Mouse (Mus musculus): ENCODE measurements at regions not wholly inside any gene's neighbourhood (a gene's known extent, or its start where the extent isn't known, plus 50 kb on each side); places are given as distances from the start of the nearest gene placed in this dataset.

DNA sequence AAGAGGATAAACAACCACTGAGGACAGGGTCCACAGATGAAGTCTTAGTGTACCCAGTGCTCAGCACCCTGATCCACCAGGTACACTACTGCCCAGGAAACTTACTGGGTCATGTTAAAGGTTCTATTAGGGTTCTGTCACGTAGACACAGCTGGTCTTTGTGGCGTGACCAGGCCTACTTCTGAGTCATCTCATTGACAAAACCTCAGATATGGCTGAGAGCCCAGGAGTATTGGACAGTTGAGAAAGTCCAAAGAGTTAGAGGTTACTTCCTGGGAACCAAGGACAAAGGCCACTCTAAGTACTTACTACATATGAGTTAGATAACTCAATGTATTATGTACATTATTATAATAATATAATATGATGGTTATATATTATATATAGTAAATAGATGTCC lies 2214.0 kb downstream of the 4930444P10Rik start:
- no peak for TF ChIP-seq CEBPB (IDR thresholded peaks at IDR 0.05; ENCODE audit: insufficient read depth, poor library complexity, severe bottlenecking)
- no peak for TF ChIP-seq POLR2AphosphoS2 (IDR thresholded peaks at IDR 0.05; ENCODE audit: insufficient read length, low read depth)
